Mouse (Mus musculus): ENCODE data around the gene Sertad3.
"Not testable (repeated sequence)": the region's sequence is repeated elsewhere in the genome, so short reads cannot be mapped to it uniquely, and the experiment has no call there.

The Sertad3 gene

GRCm38 (mm10) chr7:27493022-27493421, 19.5 kb downstream of the Sertad3 start:
- DNase-seq (ENCODE audit: low spot score): no peak

GRCm38 (mm10) chr7:27493450-27493849, 19.9 kb downstream of the Sertad3 start:
- no peak for DNase-seq (ENCODE audit: low spot score)

GRCm38 (mm10) chr7:27494659-27495367, 21.2 kb downstream of the Sertad3 start:
- DNase-seq (ENCODE audit: low spot score): not testable (repeated sequence)

GRCm38 (mm10) chr7:27499036-27499435, 25.5 kb downstream of the Sertad3 start, which contains the start of gene Prx:
Gene Prx (plus strand): TSS chr7:27499324.
- no peak for DNase-seq (ENCODE audit: low spot score)

GRCm38 (mm10) chr7:27501620-27502019, 28.1 kb downstream of the Sertad3 start:
- DNase-seq (ENCODE audit: low spot score): no peak

- no peak for DNase-seq (ENCODE audit: low spot score)
Observed at GRCm38 (mm10) chr7:27506765-27507370, 33.3 kb downstream of the Sertad3 start.

GRCm38 (mm10) chr7:27507711-27508647, 34.4 kb downstream of the Sertad3 start:
- DNase-seq (ENCODE audit: low spot score): peak; percentile 96

GRCm38 (mm10) chr7:27508648-27509005, 35.1 kb downstream of the Sertad3 start:
- DNase-seq (ENCODE audit: low spot score): peak; percentile 49

GRCm38 (mm10) chr7:27510809-27511208, 37.2 kb downstream of the Sertad3 start:
- DNase-seq (ENCODE audit: low spot score): no peak

- DNase-seq (ENCODE audit: low spot score): no peak
Observed at GRCm38 (mm10) chr7:27514961-27515360, 41.4 kb downstream of the Sertad3 start.

- DNase-seq (ENCODE audit: low spot score): no peak
Observed at GRCm38 (mm10) chr7:27518314-27518713, 44.7 kb downstream of the Sertad3 start.

- no peak for DNase-seq (ENCODE audit: low spot score)
Observed at GRCm38 (mm10) chr7:27520104-27520503, 46.5 kb downstream of the Sertad3 start.

- DNase-seq (ENCODE audit: low spot score): no peak
Observed at GRCm38 (mm10) chr7:27520599-27520998, 47.0 kb downstream of the Sertad3 start.

- no peak for DNase-seq (ENCODE audit: low spot score)
Observed at GRCm38 (mm10) chr7:27522967-27523366, 49.4 kb downstream of the Sertad3 start, which contains the start of gene Hipk4. Gene Hipk4 (plus strand): TSS chr7:27523267.

GRCm38 (mm10) chr7:27523805-27524204, 50.2 kb downstream of the Sertad3 start:
- no peak for DNase-seq (ENCODE audit: low spot score)

- DNase-seq (ENCODE audit: low spot score): no peak
Observed at GRCm38 (mm10) chr7:27526039-27526827, 52.7 kb downstream of the Sertad3 start.
